Mouse (Mus musculus) embryonic facial prominence, embryonic 15.5 days (tissue): Measurements from ENCODE around the gene Zfp931. TPM values are rescaled to one million over a fixed set of nuclear protein-coding genes. Genes with fewer than 3 reads are reported as not detected.
"Not testable (repeated sequence)": the region's sequence is repeated elsewhere in the genome, so short reads cannot be mapped to it uniquely, and the experiment has no call there.

ENCODE experiments used
- ATAC-seq: fragments of 200-750 bp; cut with Nextera tagmentation; 2 replicates; pipeline ENCODE4 v1.8.0; 2017; ENCODE audit warnings: low read depth, moderate TSS enrichment; ENCODE audit not compliant: insufficient number of reproducible peaks, low FRiP score, low TSS enrichment
- H3K27ac ChIP-seq: fragments of 300-500 bp; sonication (generic); replicated peaks from 2 replicates; pipeline ENCODE4 v1.5.1; 2015; ENCODE audit warnings: mild to moderate bottlenecking, inconsistent platforms
- H3K27me3 ChIP-seq: fragments of 300-500 bp; sonication (generic); 2 replicates; pipeline ENCODE4 v1.6.1; 2015; ENCODE audit warnings: inconsistent platforms
- H3K36me3 ChIP-seq: fragments of 300-500 bp; sonication (generic); 2 replicates; pipeline ENCODE4 v1.6.1; 2015; ENCODE audit warnings: mild to moderate bottlenecking, inconsistent platforms
- H3K4me1 ChIP-seq: fragments of 300-500 bp; sonication (generic); 2 replicates; pipeline ENCODE4 v1.6.1; 2015; ENCODE audit warnings: inconsistent platforms
- H3K4me2 ChIP-seq: fragments of 300-500 bp; sonication (generic); replicated peaks from 2 replicates; pipeline ENCODE4 v1.6.1; 2015; ENCODE audit warnings: mild to moderate bottlenecking, inconsistent platforms
- H3K4me3 ChIP-seq: fragments of 300-500 bp; sonication (generic); replicated peaks from 2 replicates; pipeline ENCODE4 v1.5.1; 2015; ENCODE audit warnings: mild to moderate bottlenecking, inconsistent platforms
- H3K9ac ChIP-seq: fragments of 300-500 bp; sonication (generic); 2 replicates; pipeline ENCODE4 v1.6.1; 2015; ENCODE audit warnings: inconsistent platforms
- H3K9me3 ChIP-seq: fragments of 300-500 bp; sonication (generic); replicated peaks from 2 replicates; pipeline ENCODE4 v1.6.1; 2016; ENCODE audit warnings: inconsistent platforms
- WGBS: fragments of 180-500 bp; shearing (Covaris S2); methylation state at CpG from one replicate; pipeline ENCODE4 v1.1.7; 2015; 5-methylcytosine and 5-hydroxymethylcytosine counted together
- polyA plus RNA-seq: library from polyadenylated mRNA; unstranded; fragments of >200 nt; fragmentation: Nextera tagmentation; extraction: Ambion mirVana; gene quantifications from 2 replicates; pipeline ENCODE4 v1.2.1, GENCODE M21; 2015

The Zfp931 gene
- polyA plus RNA-seq, 1 experiment from 2014 or later = 15.8 TPM

DNA sequence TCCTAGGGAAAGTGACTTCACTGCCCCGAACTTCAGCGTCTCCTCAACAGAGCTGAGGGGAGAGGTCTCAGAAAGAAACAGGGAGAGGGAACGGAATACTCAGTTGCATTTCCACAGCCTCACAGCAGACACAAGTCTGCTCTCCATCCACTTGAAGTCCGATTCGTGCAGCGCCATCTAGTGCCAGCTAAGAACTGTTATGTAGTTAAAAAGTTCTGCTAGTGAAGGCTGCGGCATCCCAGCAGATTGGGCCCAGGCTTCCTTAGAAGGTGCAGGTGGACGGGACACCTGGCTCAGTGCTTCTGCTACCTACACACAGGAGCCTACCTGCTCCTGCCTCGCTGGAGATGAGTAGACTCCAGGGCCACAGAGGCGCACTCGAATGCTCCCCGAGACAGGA, 39.7 kb upstream of the Zfp931 start:
- H3K9me3 ChIP-seq = no peaks in the 10 kb centered on the region
- no peak for ATAC-seq
- peaks cover 19% of the 10 kb centered on the region for H3K4me1 ChIP-seq
- no peak overlapping the region for H3K4me2 ChIP-seq
- H3K36me3 ChIP-seq = no peaks in the 10 kb centered on the region
- peaks cover 17% of the 10 kb centered on the region for H3K27me3 ChIP-seq
- H3K9ac ChIP-seq = no peak overlapping the region
- no peak overlapping the region for H3K4me3 ChIP-seq
- WGBS = 21% methylated on average over 12 of the region's 12 CpGs
- no peak overlapping the region for H3K27ac ChIP-seq

GRCm38 (mm10) chr2:178101957-178102356, 23.7 kb upstream of the Zfp931 start:
- Histone ChIP-seq H3K4me1 (no peaks in the 10 kb centered on the region), H3K4me2 (no peak overlapping the region), H3K9ac (no peak overlapping the region), H3K27ac (no peak overlapping the region), H3K36me3 (no peaks in the 10 kb centered on the region), H3K27me3 (no peaks in the 10 kb centered on the region), H3K9me3 (no peaks in the 10 kb centered on the region), H3K4me3 (no peak overlapping the region)
- no peak for ATAC-seq
- 11% methylated on average over 7 of the region's 7 CpGs for WGBS

- Histone ChIP-seq H3K4me1 (no peaks in the 10 kb centered on the region), H3K9me3 (no peaks in the 10 kb centered on the region), H3K27ac (no peak overlapping the region), H3K27me3 (no peaks in the 10 kb centered on the region), H3K4me3 (no peak overlapping the region), H3K36me3 (no peaks in the 10 kb centered on the region), H3K9ac (no peak overlapping the region), H3K4me2 (no peak overlapping the region)
- ATAC-seq = no peak
- 8% methylated on average over 2 of the region's 2 CpGs for WGBS
These were observed 19.7 kb upstream of the Zfp931 start for GRCm38 (mm10) chr2:178098021-178098420.

DNA sequence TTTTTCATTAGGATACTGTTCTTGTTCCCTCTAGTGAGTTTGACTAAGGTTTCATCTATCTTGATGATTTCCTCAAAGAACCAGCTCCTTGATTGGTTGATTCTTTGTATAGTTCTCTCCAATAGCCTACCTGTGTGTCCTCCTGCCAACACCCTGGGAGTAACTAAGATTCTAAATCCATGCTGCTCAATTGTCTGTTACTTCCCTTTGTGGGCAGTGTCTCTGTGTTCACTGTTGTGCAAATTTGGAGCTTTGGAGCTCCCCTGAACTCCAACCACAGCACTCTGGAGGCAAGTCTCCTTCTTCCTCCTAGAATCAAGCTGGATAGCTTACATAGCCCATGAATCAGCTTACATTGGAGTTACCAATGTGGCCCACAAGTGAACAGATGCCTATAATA, 11.3 kb upstream of the Zfp931 start:
- H3K4me2 ChIP-seq = no peak overlapping the region
- no peak overlapping the region for H3K4me3 ChIP-seq
- no peaks in the 10 kb centered on the region for H3K4me1 ChIP-seq
- H3K27ac ChIP-seq = no peak overlapping the region
- H3K9ac ChIP-seq = no peak overlapping the region
- H3K27me3 ChIP-seq = no peaks in the 10 kb centered on the region
- no peak for ATAC-seq
- no peaks in the 10 kb centered on the region for H3K36me3 ChIP-seq
- no peaks in the 10 kb centered on the region for H3K9me3 ChIP-seq

DNA sequence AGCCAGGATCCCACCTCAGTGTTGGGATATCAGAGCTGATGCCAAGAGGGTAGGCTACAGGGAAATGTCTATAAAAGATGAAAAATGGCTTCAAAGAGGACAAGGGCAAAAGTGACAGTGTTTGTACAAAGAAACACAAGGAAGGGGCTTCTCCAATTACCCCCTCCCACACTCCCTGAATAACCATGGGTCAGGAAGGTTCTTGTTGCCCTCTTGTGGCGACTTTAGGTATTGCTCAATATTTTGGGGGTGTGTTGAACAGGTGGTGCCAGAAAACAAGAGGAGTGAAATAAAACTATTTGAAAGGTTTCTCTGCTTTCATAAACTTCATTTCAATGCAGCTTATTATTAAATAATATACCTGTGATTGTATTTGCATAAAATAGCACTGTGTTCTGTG, 20.1 kb downstream of the Zfp931 start:
- H3K4me3 ChIP-seq = no peak overlapping the region
- H3K4me1 ChIP-seq = no peaks in the 10 kb centered on the region
- no peak overlapping the region for H3K27ac ChIP-seq
- no peak overlapping the region for H3K4me2 ChIP-seq
- WGBS = 3% methylated on average over 1 of the region's 1 CpGs
- no peaks in the 10 kb centered on the region for H3K27me3 ChIP-seq
- no peak for ATAC-seq
- no peak overlapping the region for H3K9ac ChIP-seq
- H3K36me3 ChIP-seq = peaks cover 7% of the 10 kb centered on the region; the same call in 1 of the 2 replicates
- H3K9me3 ChIP-seq = no peaks in the 10 kb centered on the region

DNA sequence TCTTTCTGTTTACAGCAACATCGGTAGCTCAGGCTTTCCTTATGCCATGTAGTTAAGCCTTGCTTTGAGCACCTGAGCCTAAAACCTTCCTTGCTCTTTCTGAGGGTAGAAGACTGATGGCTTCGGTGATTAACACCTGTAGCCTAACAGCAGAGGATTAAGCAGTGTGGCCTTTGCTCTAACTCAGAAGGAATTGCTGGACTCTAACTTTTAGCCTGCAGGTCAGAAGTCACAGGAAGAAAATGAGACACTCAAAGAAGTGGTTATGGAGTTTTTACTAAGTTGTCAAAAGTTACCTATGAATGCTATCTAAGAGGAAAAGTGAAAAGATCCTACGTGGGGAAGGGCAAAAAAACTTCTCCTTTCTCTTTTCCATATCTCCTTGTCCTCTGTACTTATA, 50.7 kb downstream of the Zfp931 start:
- H3K9ac ChIP-seq = not testable (repeated sequence)

GRCm38 (mm10) chr2:178023861-178024260, 54.4 kb downstream of the Zfp931 start:
- H3K9me3 ChIP-seq, H3K4me1 ChIP-seq, H3K27ac ChIP-seq, ATAC-seq, H3K9ac ChIP-seq, H3K27me3 ChIP-seq, H3K36me3 ChIP-seq: not testable (repeated sequence)
- Histone ChIP-seq H3K4me2 (peak overlapping the region; percentile 51), H3K4me3 (peak overlapping the region; percentile 57)
- WGBS = 12% methylated on average over 2 of the region's 2 CpGs

More for the DNA sequence above, 50.7 kb downstream of the Zfp931 start:
- H3K4me1 ChIP-seq, H3K4me3 ChIP-seq, H3K36me3 ChIP-seq, H3K9me3 ChIP-seq, H3K27ac ChIP-seq, H3K4me2 ChIP-seq, H3K27me3 ChIP-seq, ATAC-seq: not testable (repeated sequence)
- 82% methylated on average over 3 of the region's 3 CpGs for WGBS

DNA sequence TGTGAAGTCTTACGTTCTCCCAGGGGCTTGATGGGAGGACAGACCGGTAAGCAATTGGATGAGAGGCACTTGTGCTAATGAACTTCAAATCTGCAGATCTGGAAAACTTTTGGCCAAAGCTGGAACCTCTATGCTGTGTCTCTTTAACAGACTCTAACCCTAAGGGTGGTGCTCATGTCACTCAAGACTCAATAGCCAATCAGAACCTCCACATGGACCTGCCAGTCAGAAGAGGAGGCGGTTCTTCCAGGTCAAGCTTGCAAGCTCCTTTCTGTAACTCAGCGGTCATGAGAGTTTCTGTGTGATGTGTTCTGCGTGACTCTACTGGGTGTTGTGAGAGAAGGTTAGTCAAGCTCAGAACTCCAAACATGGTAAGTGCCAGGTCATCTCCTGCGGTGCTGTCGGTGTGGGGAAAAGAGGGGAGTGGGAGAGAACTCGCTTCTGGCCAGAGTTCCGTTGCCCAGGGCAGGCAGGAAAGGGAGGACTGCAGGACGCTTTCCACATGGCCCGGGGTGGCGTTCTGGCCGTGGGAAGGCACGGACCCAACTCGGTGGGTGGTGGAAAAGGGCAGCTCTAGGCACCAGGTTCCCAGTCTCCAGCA, 55.2 kb downstream of the Zfp931 start, which contains the start of gene Zfp971:
Gene Zfp971 (plus strand): TSS at position 274 of the 601 bp plus-strand sequence.
- H3K9ac ChIP-seq = peak within 1 kb of the TSS; percentile 35; the same call in 1 of the 2 replicates
- H3K9me3 ChIP-seq, ATAC-seq, H3K36me3 ChIP-seq, H3K4me1 ChIP-seq, H3K27me3 ChIP-seq: not testable (repeated sequence)
- H3K4me3 ChIP-seq = peak within 1 kb of the TSS; percentile 57
- H3K27ac ChIP-seq = 0 out of 2 replicates have a peak within 1 kb of the TSS, but pooled peaks have one; percentile 44
- WGBS = 2% methylated on average over 14 of the region's 15 CpGs
- peak within 1 kb of the TSS; percentile 51 for H3K4me2 ChIP-seq

DNA sequence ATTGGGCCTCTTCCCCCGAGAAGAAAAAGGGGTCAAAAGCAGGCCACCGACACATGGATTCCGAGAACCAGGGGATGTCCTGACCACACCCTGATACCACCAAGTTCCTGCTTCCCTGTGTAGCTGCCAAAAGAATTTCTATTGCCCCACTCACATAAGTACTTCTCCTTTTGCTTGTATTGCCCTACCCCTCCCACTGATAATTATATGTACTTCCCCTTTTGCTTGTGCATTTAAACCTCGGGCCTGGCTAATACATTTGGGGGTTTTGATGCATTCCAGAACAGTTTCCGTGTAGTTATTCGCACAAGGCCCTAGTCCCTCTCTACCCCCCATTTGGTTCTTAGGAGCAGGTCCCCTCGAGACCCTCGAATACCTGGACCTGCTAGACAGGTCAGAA, 57.5 kb downstream of the Zfp931 start:
- H3K4me1 ChIP-seq, H3K27ac ChIP-seq, H3K4me2 ChIP-seq, H3K9ac ChIP-seq, H3K36me3 ChIP-seq, H3K27me3 ChIP-seq, H3K9me3 ChIP-seq, H3K4me3 ChIP-seq, ATAC-seq: not testable (repeated sequence)
- 73% methylated on average over 8 of the region's 8 CpGs for WGBS

DNA sequence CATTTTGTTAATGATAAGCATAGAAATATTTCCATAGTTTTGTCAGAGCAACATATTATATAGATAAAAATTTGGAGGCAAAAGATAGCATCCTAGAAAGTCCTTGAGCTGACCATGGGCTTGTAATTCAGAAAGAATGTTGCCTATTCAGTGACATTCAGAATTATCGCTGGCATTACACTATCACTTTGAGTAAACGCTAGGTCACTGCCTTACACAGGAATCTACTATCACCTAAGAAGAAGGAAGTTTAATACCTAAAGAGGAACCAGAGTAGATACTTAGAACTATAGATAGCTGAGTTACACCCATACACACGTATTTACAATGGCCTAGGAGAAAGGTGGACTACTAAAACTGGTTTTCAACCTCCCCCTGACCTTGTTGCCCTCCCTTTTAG, 58.8 kb downstream of the Zfp931 start:
- H3K27ac ChIP-seq, H3K4me3 ChIP-seq, H3K4me1 ChIP-seq, H3K4me2 ChIP-seq, ATAC-seq, H3K36me3 ChIP-seq, H3K9me3 ChIP-seq, H3K27me3 ChIP-seq, H3K9ac ChIP-seq: not testable (repeated sequence)
- 80% methylated on average over 3 of the region's 3 CpGs for WGBS
